Mouse (Mus musculus) ES-E14 (cell line): ENCODE data around the gene Me1.

Experiments
- CHD2 ChIP-seq: IDR thresholded peaks from 2 replicates; pipeline ENCODE4 v1.6.1; 2014; ENCODE audit warnings: mild to moderate bottlenecking, low read depth, low read length, inconsistent platforms
- HCFC1 ChIP-seq: IDR thresholded peaks from 2 replicates; pipeline ENCODE4 v1.6.1; 2012; ENCODE audit warnings: low read length, inconsistent platforms, borderline replicate concordance; ENCODE audit not compliant: insufficient read depth
- ZC3H11A ChIP-seq: IDR thresholded peaks from 2 replicates; pipeline ENCODE4 v1.6.1; 2012; ENCODE audit warnings: low read depth, mild to moderate bottlenecking, inconsistent platforms, low read length, borderline replicate concordance
- ZNF384 ChIP-seq: IDR thresholded peaks from 2 replicates; pipeline ENCODE4 v1.6.1; 2012; ENCODE audit warnings: low read depth, low read length, inconsistent platforms

DNA sequence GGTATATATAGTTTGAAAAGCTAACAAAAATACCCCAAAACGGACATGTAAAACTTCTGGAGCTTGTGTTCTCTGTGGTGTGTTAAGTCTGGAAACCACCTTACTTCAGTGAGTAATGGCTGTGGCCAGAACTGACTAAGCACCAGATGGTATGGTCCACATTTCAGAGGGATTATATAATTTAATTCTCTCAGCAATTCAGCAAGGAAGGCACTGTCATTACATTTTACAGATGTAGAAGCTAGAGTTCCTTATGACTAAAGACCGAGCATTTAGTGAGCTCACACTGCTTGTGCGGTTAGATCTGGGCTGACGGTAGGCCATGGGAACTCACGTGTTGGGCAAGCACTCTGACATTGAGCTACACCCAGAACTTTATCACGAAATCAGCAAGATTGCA, 71.0 kb downstream of the Me1 start:
- TF ChIP-seq ZNF384 = no peak
- no peak for TF ChIP-seq CHD2
- no peak for TF ChIP-seq ZC3H11A
- no peak for TF ChIP-seq HCFC1
